Mouse (Mus musculus) ovary, postnatal 36 days (tissue): ENCODE results near the gene Txlna.

Source experiments
- DNase-seq: peaks from one replicate; pipeline ENCODE4 v3.0.0; 2022; ENCODE audit warnings: low spot score, mixed read lengths

Txlna gene

GRCm38 (mm10) chr4:129640638-129641467 lies at the start of gene Txlna:
Gene Txlna (minus strand): TSS chr4:129641065.
- peak; percentile 94 for DNase-seq

- no peak for DNase-seq
Measured at GRCm38 (mm10) chr4:129684531-129684930, 43.7 kb upstream of the Txlna start.

GRCm38 (mm10) chr4:129683901-129684493 lies 43.1 kb upstream of the Txlna start:
- no peak for DNase-seq

GRCm38 (mm10) chr4:129681837-129682236 lies 41.0 kb upstream of the Txlna start:
- DNase-seq, result no peak

DNA sequence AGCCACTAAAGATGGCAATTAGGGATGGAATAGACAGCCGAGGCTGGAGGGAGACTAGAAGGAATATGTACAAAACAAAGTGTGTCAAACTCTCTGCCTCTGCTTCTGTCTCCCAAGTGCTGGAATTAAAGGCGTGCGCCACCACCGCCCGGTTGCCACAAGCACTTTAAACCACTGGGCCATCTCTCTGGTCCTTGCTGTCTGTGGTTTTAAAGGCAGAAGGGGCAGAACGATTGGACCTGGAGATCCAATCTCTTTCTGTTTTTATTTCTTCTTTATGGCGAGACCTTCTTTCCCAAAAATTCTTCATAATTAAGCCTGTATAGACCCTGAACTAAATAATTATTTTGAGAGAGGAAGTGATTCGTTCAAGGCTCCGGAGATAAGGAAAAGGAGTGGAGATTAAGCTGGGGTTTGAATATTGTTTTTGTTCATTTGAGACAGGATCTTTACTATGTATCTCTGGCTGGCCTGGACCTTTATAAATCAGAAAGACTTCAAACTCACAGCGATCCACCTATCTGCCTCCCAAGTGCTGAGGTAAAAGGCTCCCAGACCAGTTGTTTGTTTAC lies 32.1 kb upstream of the Txlna start:
- DNase-seq, result no peak

DNA sequence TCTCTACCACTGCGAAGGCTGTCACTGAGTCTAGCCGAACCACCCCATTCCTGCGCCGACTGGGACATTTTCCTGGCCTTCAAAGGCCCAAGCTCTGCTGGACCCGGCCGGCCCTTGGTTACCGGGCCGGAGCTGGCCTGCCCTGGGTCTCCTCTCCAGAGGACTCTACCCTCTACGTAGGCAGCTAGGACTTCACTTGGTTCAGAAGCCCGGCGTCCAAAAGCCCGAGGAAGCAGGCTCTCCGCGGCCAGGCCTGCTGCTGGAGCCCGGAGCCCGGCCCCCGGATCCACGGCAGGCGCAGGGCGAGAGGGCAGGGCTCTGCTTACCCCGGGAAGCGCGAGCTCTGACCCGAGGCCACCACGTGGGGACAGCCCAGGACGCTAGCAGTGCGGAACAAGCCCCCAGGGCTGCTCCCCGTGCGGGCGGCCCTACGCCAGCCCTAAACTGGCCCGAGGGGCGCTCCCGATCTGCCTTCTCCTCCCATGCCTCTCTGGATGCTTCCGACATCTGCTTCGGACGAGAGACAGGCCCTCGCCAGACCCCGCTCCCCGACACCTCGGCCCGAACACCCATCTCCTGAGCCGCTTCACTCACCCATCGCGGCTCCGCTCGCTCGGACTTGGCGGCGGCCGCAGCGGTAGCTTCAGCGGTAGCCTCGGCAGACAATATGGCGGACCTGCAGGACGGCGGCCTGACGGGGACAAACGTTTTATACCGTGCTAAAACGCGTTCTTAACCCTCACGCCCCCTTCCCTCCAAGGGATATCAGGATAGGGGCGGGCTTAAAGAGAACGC lies 31.4 kb upstream of the Txlna start, which contains the start of gene Kpna6:
Kpna6 (minus strand) TSS at position 685 of the 795 bp plus-strand sequence.
- DNase-seq, result peak; percentile 89

DNA sequence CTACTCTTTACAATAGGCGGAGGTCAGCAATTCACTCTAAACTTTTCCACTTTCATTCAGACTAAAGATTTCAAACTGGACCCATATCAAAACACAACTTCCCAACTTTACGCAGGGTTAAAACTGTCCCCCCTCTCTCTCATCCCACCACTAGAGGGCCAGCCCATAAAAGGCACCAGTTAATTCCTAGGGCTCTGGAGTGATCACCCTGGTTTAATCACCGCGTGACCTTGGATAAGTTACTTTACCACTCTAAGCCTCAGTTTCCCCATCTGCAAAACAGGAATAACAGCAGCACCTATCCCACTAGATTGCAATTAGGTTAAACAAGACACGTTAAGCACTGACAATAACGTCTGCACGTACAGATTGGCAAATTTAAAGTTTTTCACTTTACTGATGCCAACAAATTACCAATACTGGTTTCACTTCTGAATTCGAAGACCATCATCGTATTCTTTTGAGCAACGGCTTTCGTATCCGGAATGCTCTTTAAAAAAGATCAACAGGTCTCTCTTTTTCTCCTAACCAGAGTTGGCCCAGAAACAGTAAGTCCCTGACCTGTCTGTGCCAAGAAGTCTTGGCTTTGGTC lies 30.7 kb upstream of the Txlna start:
- peak; percentile 25 for DNase-seq

- no peak for DNase-seq
Measured at GRCm38 (mm10) chr4:129662255-129662813, 21.5 kb upstream of the Txlna start.

DNA sequence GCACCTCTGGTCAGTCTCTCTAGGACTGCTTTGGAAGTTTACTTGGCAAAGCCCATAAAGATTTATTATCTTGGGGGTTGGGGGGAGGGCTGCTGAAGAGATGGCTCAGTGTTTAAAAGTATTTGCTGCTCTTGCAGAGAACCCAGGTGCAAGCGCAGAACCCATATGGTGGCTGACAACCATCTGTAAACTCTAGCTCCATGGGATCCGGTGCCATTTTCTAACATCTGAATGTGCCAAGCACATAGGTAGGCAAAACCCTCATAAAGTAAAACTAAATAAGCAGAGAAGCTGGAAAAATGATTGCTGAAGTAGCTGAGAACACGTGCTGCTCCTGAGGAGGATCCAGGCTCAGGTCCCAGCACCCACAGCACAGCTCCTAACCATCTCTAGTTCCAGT lies 20.7 kb upstream of the Txlna start:
- DNase-seq, result no peak

DNA sequence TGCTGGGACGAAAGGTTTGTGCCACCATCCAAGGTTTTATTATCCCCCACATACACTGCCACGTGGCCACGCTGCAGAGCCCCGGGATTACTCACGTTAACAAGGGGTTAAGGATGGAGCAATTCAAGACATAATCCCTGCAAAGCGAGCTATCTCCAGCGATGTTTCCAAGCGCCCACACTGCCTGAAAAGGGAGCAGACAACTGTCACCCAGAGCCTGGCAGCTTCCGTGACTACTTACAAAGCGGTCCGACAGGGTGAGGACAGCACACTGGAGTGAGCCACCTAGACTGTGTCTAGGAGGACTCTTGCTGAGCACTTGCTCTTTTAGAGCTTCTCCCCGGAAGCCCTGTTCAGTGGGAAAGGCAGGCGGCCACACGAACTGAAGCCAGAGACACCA lies 13.9 kb upstream of the Txlna start:
- DNase-seq, result no peak

GRCm38 (mm10) chr4:129650359-129650758 lies 9.5 kb upstream of the Txlna start:
- no peak for DNase-seq

- DNase-seq, result no peak
Measured at GRCm38 (mm10) chr4:129648656-129649055, 7.8 kb upstream of the Txlna start.

GRCm38 (mm10) chr4:129645204-129645603 lies 4.3 kb upstream of the Txlna start:
- DNase-seq, result no peak

DNA sequence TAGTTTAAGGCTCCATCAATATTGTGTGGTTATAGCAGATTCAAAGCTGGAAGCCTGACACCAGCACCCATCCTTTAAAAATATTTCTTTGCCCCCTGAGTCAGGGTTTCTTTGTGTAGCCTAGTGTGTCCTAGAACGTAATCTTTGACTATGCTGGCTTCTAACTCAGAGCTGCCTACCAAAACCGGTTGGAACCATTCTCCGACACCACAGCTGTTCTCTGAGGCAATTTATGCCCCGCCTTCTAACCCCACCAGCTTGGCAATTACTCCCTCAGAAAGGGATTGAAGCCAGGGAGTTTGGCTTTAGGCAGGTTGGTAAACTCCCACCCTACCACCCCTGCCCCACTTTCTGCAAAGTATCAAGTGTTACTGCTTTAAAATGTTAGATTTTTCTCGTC lies 891 bp upstream of the Txlna start:
- DNase-seq, result no peak

DNA sequence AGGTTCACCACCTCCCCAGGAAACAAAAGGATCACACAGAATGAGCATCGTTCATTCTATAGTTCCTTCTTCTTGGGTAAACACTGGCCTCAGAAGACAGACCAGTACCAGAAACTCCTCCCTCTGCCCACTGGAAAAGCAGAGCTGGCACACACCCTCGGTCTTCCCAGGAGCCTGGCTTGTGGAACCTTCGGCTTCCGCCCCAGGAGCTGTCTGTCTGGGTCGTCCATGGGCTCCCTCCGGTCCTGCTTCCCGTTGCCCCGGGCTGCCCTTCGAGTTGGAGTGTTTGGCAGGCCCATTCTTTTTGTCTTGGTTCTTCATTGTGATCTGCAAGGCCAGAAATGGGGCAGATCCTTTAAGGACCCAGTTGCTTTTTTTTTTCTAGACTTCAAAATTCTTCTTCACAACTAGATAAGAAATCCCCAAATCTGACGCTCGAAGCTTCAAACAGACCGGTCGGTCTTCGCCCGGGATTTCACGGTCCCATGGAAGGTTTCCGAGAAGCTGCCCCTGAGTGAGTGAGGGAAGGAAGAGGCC lies 696 bp downstream of the Txlna start:
- peak; percentile 49 for DNase-seq

- DNase-seq, result no peak
Measured at GRCm38 (mm10) chr4:129639221-129639620, 1.6 kb downstream of the Txlna start.

DNA sequence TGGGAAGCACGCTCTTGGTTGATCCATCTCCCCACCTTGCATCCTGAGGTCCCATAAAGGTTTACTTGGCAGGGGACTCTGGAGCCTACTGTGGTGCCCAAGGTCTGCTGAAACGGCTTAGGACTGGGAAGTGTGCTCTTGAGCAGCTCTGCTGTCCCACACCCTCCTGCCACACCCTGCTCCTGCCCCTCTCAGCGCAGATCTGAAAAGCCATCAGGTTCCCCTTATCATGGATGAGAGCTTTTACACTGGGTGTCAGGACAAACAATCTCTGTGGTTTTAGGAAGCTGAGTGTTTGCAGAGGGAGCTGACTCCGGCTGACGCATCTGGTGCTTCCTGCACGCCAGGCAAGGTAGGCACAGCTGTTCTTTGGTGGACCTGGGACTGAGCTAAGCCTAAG lies 7.0 kb downstream of the Txlna start:
- no peak for DNase-seq

DNA sequence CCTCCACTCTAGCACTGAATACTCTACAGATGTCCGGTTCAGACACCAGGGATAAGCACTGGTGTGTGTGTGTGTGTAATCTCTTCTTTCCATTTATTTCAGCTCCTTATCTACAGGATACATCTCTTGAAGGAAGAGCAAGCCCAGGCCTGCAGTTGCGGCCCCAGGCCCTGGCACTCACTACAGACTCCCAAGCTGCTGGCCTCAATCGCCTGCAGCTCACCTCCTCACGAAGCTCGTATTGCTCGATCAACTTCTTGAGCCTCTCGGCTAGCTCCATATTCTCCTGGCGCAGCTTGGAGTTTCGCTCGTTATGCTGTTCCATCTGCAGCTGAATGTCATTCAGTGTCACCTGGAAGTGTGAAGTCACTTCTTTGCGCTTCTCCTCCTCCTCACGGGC lies 9.0 kb downstream of the Txlna start:
- no peak for DNase-seq

DNA sequence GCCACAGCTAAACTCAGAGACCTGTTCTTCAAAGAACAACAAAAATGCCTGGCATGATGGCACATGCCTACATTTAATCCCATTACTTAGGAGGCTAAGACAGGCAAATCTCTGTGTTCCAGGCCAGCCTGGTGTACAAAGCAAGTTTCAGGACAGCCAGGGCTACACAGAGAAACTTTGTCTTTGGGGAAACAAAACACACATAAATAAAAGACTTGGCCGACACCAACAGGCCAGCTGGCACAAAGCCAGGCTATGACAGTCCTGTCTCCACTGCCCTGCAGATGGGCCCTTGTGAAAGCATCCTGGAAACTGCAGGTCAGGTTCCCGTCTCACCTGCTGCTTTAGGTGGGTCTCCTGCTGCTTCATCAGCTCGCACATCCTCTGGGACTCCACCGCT lies 9.9 kb downstream of the Txlna start:
- DNase-seq, result no peak

- DNase-seq, result no peak
Measured at GRCm38 (mm10) chr4:129626035-129626434, 14.8 kb downstream of the Txlna start.

DNA sequence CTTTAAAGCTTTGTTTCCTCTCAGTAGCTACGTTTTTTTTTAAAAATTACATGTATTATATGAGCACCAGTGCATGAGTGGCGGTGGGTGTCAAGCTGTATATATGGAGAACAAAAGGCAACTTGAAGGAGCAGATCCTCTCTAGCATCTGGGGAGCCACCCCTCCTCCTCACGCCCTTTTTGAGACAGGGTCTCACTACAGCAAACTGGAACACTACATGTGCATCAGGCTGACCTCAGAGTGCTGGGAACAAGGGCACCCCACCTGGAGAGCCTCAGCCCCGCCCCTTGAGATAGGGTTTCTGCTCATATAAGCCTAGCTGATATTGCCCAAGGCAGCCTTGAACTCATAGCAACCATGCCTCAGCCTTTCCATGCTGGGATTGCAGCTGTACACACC lies 15.4 kb downstream of the Txlna start:
- DNase-seq, result no peak

- no peak for DNase-seq
Measured at GRCm38 (mm10) chr4:129625029-129625370, 15.9 kb downstream of the Txlna start.
